Mouse (Mus musculus): ENCODE results near the gene Bnipl.

GRCm38 (mm10) chr3:95235386-95236301 is 15.3 kb downstream of the Bnipl start:
- no peak for TF ChIP-seq CTCF (IDR thresholded peaks at IDR 0.05; ENCODE audit: extremely low read depth, insufficient read depth, low read length)
- no peak for TF ChIP-seq POLR2A (IDR thresholded peaks at IDR 0.05; ENCODE audit: extremely low read depth, insufficient read depth, low read length)
